Mouse (Mus musculus) embryonic facial prominence, embryonic 12.5 days (tissue): Measurements from ENCODE around the gene Mvb12b. TPM values are rescaled to one million over a fixed set of nuclear protein-coding genes. Genes with fewer than 3 reads are reported as not detected.

ENCODE experiments used
- ATAC-seq: fragments of 200-750 bp; cut with Nextera tagmentation; 2 replicates; pipeline ENCODE4 v1.8.0; 2017; ENCODE audit not compliant: insufficient number of reproducible peaks, insufficient read depth, low FRiP score, low TSS enrichment
- H3K27ac ChIP-seq: fragments of 300-500 bp; sonication (generic); 2 replicates; pipeline ENCODE4 v1.5.1; 2016; ENCODE audit warnings: mild to moderate bottlenecking
- H3K27me3 ChIP-seq: fragments of 300-500 bp; sonication (generic); 2 replicates; pipeline ENCODE4 v1.6.1; 2016; ENCODE audit warnings: mild to moderate bottlenecking, moderate library complexity
- H3K36me3 ChIP-seq: fragments of 300-500 bp; sonication (generic); 2 replicates; pipeline ENCODE4 v1.6.1; 2016; ENCODE audit warnings: mild to moderate bottlenecking
- H3K4me1 ChIP-seq: fragments of 300-500 bp; sonication (generic); 2 replicates; pipeline ENCODE4 v1.6.1; 2016
- H3K4me2 ChIP-seq: fragments of 300-500 bp; sonication (generic); replicated peaks from 2 replicates; pipeline ENCODE4 v1.6.1; 2016; ENCODE audit warnings: mild to moderate bottlenecking, moderate library complexity
- H3K4me3 ChIP-seq: fragments of 300-500 bp; sonication (generic); 2 replicates; pipeline ENCODE4 v1.5.1; 2016; ENCODE audit warnings: mild to moderate bottlenecking
- H3K9ac ChIP-seq: fragments of 300-500 bp; sonication (generic); 2 replicates; pipeline ENCODE4 v1.6.1; 2016; ENCODE audit warnings: mild to moderate bottlenecking, moderate library complexity
- H3K9me3 ChIP-seq: fragments of 300-500 bp; sonication (generic); 2 replicates; pipeline ENCODE4 v1.6.1; 2016; ENCODE audit warnings: mild to moderate bottlenecking, moderate library complexity
- WGBS: fragments of 180-500 bp; shearing (Covaris S2); methylation state at CpG from one replicate; pipeline ENCODE4 v1.1.7; 2016; 5-methylcytosine and 5-hydroxymethylcytosine counted together
- polyA plus RNA-seq: library from polyadenylated mRNA; unstranded; fragments of >200 nt; fragmentation: Nextera tagmentation; extraction: Ambion mirVana; gene quantifications from 2 replicates; pipeline ENCODE4 v1.2.1, GENCODE M21; 2016

The Mvb12b gene
- polyA plus RNA-seq, 1 experiment from 2014 or later = 31.2 TPM

- H3K9ac ChIP-seq = no peak overlapping the region
- 74% methylated on average over 4 of the region's 4 CpGs for WGBS
- H3K4me2 ChIP-seq = no peak overlapping the region
- no peak overlapping the region for H3K27ac ChIP-seq
- H3K9me3 ChIP-seq = no peaks in the 10 kb centered on the region
- peaks cover 26% of the 10 kb centered on the region for H3K36me3 ChIP-seq
- no peaks in the 10 kb centered on the region for H3K27me3 ChIP-seq
- 0 out of 2 replicates have a peak, but pooled peaks cover 3% of the 10 kb centered on the region for H3K4me1 ChIP-seq
- no peak for ATAC-seq
- no peak overlapping the region for H3K4me3 ChIP-seq
Observed at GRCm38 (mm10) chr2:33803717-33804214, 84.0 kb downstream of the Mvb12b start.

GRCm38 (mm10) chr2:33803083-33803615 lies 84.6 kb downstream of the Mvb12b start:
- H3K9me3 ChIP-seq = no peaks in the 10 kb centered on the region
- H3K4me1 ChIP-seq = 0 out of 2 replicates have a peak, but pooled peaks cover 3% of the 10 kb centered on the region
- H3K27me3 ChIP-seq = no peaks in the 10 kb centered on the region
- ATAC-seq = no peak
- 90% methylated on average over 12 of the region's 12 CpGs for WGBS
- no peak overlapping the region for H3K27ac ChIP-seq
- no peak overlapping the region for H3K9ac ChIP-seq
- H3K4me2 ChIP-seq = no peak overlapping the region
- H3K36me3 ChIP-seq = peaks cover 26% of the 10 kb centered on the region
- H3K4me3 ChIP-seq = no peak overlapping the region

- Histone ChIP-seq H3K27me3 (no peaks in the 10 kb centered on the region), H3K9me3 (no peaks in the 10 kb centered on the region), H3K27ac (no peak overlapping the region), H3K9ac (no peak overlapping the region), H3K36me3 (peaks cover 15% of the 10 kb centered on the region; the same call in 1 of the 2 replicates), H3K4me1 (peaks cover 6% of the 10 kb centered on the region; the same call in 1 of the 2 replicates), H3K4me2 (no peak overlapping the region), H3K4me3 (no peak overlapping the region)
- no peak for ATAC-seq
- 67% methylated on average over 13 of the region's 13 CpGs for WGBS
Observed at GRCm38 (mm10) chr2:33801760-33802159, 86.0 kb downstream of the Mvb12b start.

GRCm38 (mm10) chr2:33801336-33801735 lies 86.4 kb downstream of the Mvb12b start:
- no peaks in the 10 kb centered on the region for H3K27me3 ChIP-seq
- no peak overlapping the region for H3K9ac ChIP-seq
- no peak for ATAC-seq
- no peak overlapping the region for H3K27ac ChIP-seq
- H3K4me1 ChIP-seq = peaks cover 6% of the 10 kb centered on the region; the same call in 1 of the 2 replicates
- H3K4me2 ChIP-seq = no peak overlapping the region
- H3K4me3 ChIP-seq = no peak overlapping the region
- H3K36me3 ChIP-seq = peaks cover 15% of the 10 kb centered on the region; the same call in 1 of the 2 replicates
- no peaks in the 10 kb centered on the region for H3K9me3 ChIP-seq
- WGBS = 87% methylated on average over 8 of the region's 8 CpGs

DNA sequence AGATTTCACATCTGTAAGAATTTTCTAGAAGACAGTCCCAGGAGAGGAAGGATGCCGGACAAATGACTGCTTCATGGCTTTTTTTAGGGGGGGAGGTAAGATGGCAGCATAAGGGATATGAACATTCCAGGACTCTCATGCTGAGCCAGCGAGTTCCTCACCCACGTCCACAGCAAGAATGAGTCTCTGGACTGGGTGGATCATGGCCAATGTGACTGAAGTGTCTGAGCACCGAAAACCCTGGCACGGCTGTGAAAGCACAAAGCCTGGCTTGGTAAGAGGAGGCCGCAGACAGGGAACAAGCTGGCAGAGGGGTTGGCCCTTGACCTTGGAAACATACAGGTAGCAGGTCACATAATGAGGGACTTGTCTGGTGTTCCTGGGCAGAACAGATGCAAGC lies 87.5 kb downstream of the Mvb12b start:
- Histone ChIP-seq H3K27me3 (no peaks in the 10 kb centered on the region), H3K9ac (no peak overlapping the region), H3K27ac (no peak overlapping the region), H3K4me3 (no peak overlapping the region), H3K9me3 (no peaks in the 10 kb centered on the region), H3K36me3 (peaks cover 15% of the 10 kb centered on the region; the same call in 1 of the 2 replicates), H3K4me1 (peaks cover 6% of the 10 kb centered on the region; the same call in 1 of the 2 replicates), H3K4me2 (no peak overlapping the region)
- ATAC-seq = no peak
- 83% methylated on average over 6 of the region's 6 CpGs for WGBS

GRCm38 (mm10) chr2:33795716-33796472 lies 91.9 kb downstream of the Mvb12b start:
- Histone ChIP-seq H3K4me1 (peaks cover 3% of the 10 kb centered on the region; the same call in 1 of the 2 replicates), H3K36me3 (peaks cover 23% of the 10 kb centered on the region), H3K4me3 (no peak overlapping the region), H3K9ac (no peak overlapping the region), H3K9me3 (no peaks in the 10 kb centered on the region), H3K27ac (no peak overlapping the region), H3K4me2 (no peak overlapping the region), H3K27me3 (no peaks in the 10 kb centered on the region)
- no peak for ATAC-seq
- WGBS = 80% methylated on average over 15 of the region's 15 CpGs

GRCm38 (mm10) chr2:33795001-33795580 lies 92.7 kb downstream of the Mvb12b start:
- Histone ChIP-seq H3K36me3 (peaks cover 18% of the 10 kb centered on the region), H3K9me3 (no peaks in the 10 kb centered on the region), H3K4me1 (peaks cover 5% of the 10 kb centered on the region), H3K27ac (no peak overlapping the region), H3K4me2 (no peak overlapping the region), H3K9ac (no peak overlapping the region), H3K27me3 (no peaks in the 10 kb centered on the region), H3K4me3 (no peak overlapping the region)
- ATAC-seq = no peak
- WGBS = 88% methylated on average over 7 of the region's 7 CpGs

GRCm38 (mm10) chr2:33794483-33794882 lies 93.3 kb downstream of the Mvb12b start:
- H3K9me3 ChIP-seq = no peaks in the 10 kb centered on the region
- peaks cover 17% of the 10 kb centered on the region for H3K36me3 ChIP-seq
- no peak overlapping the region for H3K4me3 ChIP-seq
- no peak overlapping the region for H3K9ac ChIP-seq
- ATAC-seq = no peak
- WGBS = 82% methylated on average over 9 of the region's 9 CpGs
- no peak overlapping the region for H3K4me2 ChIP-seq
- no peaks in the 10 kb centered on the region for H3K27me3 ChIP-seq
- H3K27ac ChIP-seq = no peak overlapping the region
- H3K4me1 ChIP-seq = peaks cover 11% of the 10 kb centered on the region

DNA sequence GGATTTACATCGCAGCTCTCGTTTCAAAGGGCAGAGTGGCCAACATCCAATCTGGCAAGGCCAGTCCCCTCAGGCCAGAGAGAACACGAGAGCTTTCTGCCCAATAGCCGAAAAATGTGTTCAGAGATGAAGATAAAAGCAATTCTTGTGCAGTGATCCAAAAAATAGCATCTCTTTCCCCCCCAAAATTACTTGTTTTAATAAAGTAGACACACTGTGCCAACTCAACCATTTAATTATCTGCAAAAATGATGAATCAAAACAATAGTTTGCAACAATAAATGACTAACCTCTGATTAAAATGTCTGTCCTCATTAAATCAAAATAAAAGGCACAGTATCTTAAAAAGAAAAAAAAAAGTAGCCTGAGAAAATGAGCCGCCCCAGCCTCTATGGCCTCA lies 97.4 kb downstream of the Mvb12b start:
- Histone ChIP-seq H3K4me2 (no peak overlapping the region), H3K27ac (no peak overlapping the region), H3K4me1 (peaks cover 18% of the 10 kb centered on the region), H3K36me3 (peaks cover 17% of the 10 kb centered on the region), H3K9ac (no peak overlapping the region), H3K27me3 (no peaks in the 10 kb centered on the region), H3K9me3 (no peaks in the 10 kb centered on the region), H3K4me3 (no peak overlapping the region)
- ATAC-seq = no peak
- WGBS = 50% methylated on average over 5 of the region's 5 CpGs

- Histone ChIP-seq H3K9me3 (no peaks in the 10 kb centered on the region), H3K4me2 (no peak overlapping the region), H3K27me3 (no peaks in the 10 kb centered on the region), H3K4me3 (no peak overlapping the region), H3K27ac (no peak overlapping the region), H3K36me3 (peaks cover 14% of the 10 kb centered on the region), H3K9ac (no peak overlapping the region), H3K4me1 (peaks cover 18% of the 10 kb centered on the region)
- ATAC-seq = no peak
- 51% methylated on average over 9 of the region's 9 CpGs for WGBS
Observed at GRCm38 (mm10) chr2:33789732-33790131, 98.0 kb downstream of the Mvb12b start.

DNA sequence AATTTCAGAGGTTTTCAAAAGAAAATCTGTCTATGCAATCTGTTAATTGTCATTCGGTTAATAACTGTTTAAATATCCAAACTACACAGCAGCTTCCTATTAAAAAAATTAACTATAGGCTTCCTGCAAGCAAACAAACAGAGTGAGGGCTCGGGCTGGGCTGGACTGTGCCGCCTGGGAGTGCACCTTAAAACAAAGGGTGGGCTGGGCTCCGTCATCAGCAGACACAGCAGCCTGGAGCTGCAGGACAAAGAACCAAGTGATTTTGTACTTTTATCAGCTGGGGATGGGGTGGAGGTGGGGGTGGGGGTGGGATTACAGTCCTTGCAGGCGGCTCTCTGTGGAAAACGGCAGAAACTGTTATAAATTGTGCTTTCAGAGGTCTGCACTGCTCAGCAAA lies 98.5 kb downstream of the Mvb12b start:
- H3K4me3 ChIP-seq = no peak overlapping the region
- H3K9me3 ChIP-seq = no peaks in the 10 kb centered on the region
- ATAC-seq = peak; percentile 68; the same call in 1 of the 2 replicates
- 19% methylated on average over 6 of the region's 6 CpGs for WGBS
- H3K4me2 ChIP-seq = no peak overlapping the region
- peaks cover 18% of the 10 kb centered on the region for H3K4me1 ChIP-seq
- no peak overlapping the region for H3K9ac ChIP-seq
- no peak overlapping the region for H3K27ac ChIP-seq
- peaks cover 10% of the 10 kb centered on the region for H3K36me3 ChIP-seq
- H3K27me3 ChIP-seq = no peaks in the 10 kb centered on the region

GRCm38 (mm10) chr2:33788851-33789250 lies 98.9 kb downstream of the Mvb12b start:
- Histone ChIP-seq H3K9me3 (no peaks in the 10 kb centered on the region), H3K4me3 (no peak overlapping the region), H3K9ac (no peak overlapping the region), H3K27me3 (no peaks in the 10 kb centered on the region), H3K4me2 (no peak overlapping the region), H3K36me3 (peaks cover 7% of the 10 kb centered on the region; the same call in 1 of the 2 replicates), H3K27ac (no peak overlapping the region), H3K4me1 (peaks cover 18% of the 10 kb centered on the region)
- ATAC-seq = no peak
- WGBS = 75% methylated on average over 7 of the region's 7 CpGs
